Mouse (Mus musculus): ENCODE results near the gene Sacm1l. TPM values are rescaled to one million over a fixed set of nuclear protein-coding genes. Genes with fewer than 3 reads are reported as not detected.

Gene Sacm1l
- polyA plus RNA-seq, 1 experiment, result 58.0 TPM

DNA sequence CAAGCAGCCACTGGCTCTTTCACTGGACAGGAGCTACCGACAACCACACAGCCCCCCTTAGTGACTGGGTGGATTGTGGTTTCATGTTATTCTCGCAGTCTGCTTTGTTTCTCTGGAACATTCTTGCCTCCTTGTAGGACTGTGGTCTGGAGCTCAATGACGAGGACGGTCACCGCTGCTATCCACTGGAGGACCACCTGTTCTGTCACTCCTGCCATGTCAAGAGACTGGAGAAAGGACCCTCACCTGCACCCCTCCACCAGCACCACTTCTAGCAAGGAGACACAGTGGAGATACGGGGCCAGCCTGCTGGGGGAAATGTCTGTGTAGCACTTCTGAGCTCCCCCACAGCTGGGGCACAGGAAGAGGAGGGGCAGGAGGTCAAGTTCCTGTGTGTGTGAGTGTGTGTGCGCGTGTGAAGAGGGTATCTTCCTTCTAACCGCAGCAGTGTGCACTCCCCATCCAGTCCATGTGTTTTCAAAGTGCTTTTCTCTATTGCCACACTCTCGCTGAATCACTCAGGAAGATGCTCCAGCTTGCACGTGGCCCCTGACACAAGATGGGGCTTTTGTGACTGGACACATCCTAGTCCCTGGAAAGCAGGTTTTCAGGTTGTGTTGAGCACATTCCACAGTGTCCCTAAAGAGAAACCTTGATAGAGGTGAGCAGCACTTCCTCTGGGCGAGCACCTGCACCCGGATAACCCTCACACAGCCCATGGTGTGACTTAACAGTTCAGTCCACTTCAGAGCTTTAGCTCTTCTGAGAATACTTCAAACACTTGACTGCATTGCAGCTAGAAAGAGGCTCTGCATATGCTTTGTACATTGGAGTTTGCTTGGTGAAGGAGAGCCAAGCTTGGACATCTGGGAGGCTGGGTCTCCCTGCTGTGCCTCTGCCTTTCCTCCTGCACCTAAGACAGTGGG is 10.3 kb upstream of the Sacm1l start:
- Histone ChIP-seq H3K27ac (ENCODE audit: insufficient read depth, low read length) (peak overlapping the region; percentile 22; the same call in 1 of the 2 replicates), H3K4me1 (ENCODE audit: control insufficient read depth, insufficient read depth, low read length) (no peaks in the 10 kb centered on the region), H3K4me3 (ENCODE audit: insufficient read depth, low read length) (no peak overlapping the region)
- TF ChIP-seq POLR2A (IDR thresholded peaks at IDR 0.05; ENCODE audit: low read depth, low read length) (no peak), CTCF (IDR thresholded peaks at IDR 0.05; ENCODE audit: borderline replicate concordance, insufficient read depth, low read length) (no peak)

DNA sequence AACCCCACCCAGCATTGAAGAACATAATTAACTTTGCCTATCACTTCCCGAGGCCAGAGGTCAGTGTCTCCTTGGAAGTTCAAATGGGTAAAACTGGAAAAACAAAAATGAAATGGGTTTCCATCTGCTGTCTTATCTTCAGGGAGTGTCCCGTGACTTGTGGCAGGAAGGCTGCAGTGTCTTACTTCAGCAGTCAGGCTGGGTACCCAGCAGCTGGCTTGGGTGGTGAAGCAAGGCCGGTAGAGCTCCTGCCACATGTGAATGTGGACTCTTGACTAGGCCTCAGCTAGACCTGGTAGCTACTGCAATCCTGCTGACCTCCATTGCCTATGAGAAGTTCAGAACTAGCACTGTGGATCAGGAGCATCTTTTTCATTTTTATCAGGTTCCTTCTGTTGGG is 8.8 kb upstream of the Sacm1l start:
- H3K4me3 ChIP-seq (ENCODE audit: insufficient read depth, low read length), result no peak overlapping the region
- peaks cover 2% of the 10 kb centered on the region; the same call in 1 of the 2 replicates for H3K4me1 ChIP-seq (ENCODE audit: control insufficient read depth, insufficient read depth, low read length)
- H3K27ac ChIP-seq (ENCODE audit: insufficient read depth, low read length), result no peak overlapping the region
- TF ChIP-seq POLR2A (IDR thresholded peaks at IDR 0.05; ENCODE audit: low read depth, low read length) (no peak), CTCF (IDR thresholded peaks at IDR 0.05; ENCODE audit: borderline replicate concordance, insufficient read depth, low read length) (no peak)

GRCm38 (mm10) chr9:123523676-123524075 is 5.9 kb upstream of the Sacm1l start:
- H3K4me3 ChIP-seq (ENCODE audit: insufficient read depth, low read length), result no peak overlapping the region
- no peak overlapping the region for H3K27ac ChIP-seq (ENCODE audit: insufficient read depth, low read length)
- peaks cover 2% of the 10 kb centered on the region; the same call in 1 of the 2 replicates for H3K4me1 ChIP-seq (ENCODE audit: control insufficient read depth, insufficient read depth, low read length)
- TF ChIP-seq POLR2A (IDR thresholded peaks at IDR 0.05; ENCODE audit: low read depth, low read length) (no peak), CTCF (IDR thresholded peaks at IDR 0.05; ENCODE audit: borderline replicate concordance, insufficient read depth, low read length) (no peak)

- TF ChIP-seq CTCF (IDR thresholded peaks at IDR 0.05; ENCODE audit: borderline replicate concordance, insufficient read depth, low read length) (no peak), POLR2A (IDR thresholded peaks at IDR 0.05; ENCODE audit: low read depth, low read length) (no peak)
- no peak overlapping the region for H3K27ac ChIP-seq (ENCODE audit: insufficient read depth, low read length)
- peaks cover 2% of the 10 kb centered on the region; the same call in 1 of the 2 replicates for H3K4me1 ChIP-seq (ENCODE audit: control insufficient read depth, insufficient read depth, low read length)
- no peak overlapping the region for H3K4me3 ChIP-seq (ENCODE audit: insufficient read depth, low read length)
These were observed 4.5 kb upstream of the Sacm1l start for GRCm38 (mm10) chr9:123525095-123525494.

- Histone ChIP-seq H3K27ac (ENCODE audit: insufficient read depth, low read length) (no peak overlapping the region), H3K4me3 (ENCODE audit: insufficient read depth, low read length) (no peak overlapping the region), H3K4me1 (ENCODE audit: control insufficient read depth, insufficient read depth, low read length) (peaks cover 2% of the 10 kb centered on the region; the same call in 1 of the 2 replicates)
- TF ChIP-seq POLR2A (IDR thresholded peaks at IDR 0.05; ENCODE audit: low read depth, low read length), result no peak
- TF ChIP-seq CTCF (IDR thresholded peaks at IDR 0.05; ENCODE audit: borderline replicate concordance, insufficient read depth, low read length), result no peak
These were observed 3.1 kb upstream of the Sacm1l start for GRCm38 (mm10) chr9:123526502-123526901.

DNA sequence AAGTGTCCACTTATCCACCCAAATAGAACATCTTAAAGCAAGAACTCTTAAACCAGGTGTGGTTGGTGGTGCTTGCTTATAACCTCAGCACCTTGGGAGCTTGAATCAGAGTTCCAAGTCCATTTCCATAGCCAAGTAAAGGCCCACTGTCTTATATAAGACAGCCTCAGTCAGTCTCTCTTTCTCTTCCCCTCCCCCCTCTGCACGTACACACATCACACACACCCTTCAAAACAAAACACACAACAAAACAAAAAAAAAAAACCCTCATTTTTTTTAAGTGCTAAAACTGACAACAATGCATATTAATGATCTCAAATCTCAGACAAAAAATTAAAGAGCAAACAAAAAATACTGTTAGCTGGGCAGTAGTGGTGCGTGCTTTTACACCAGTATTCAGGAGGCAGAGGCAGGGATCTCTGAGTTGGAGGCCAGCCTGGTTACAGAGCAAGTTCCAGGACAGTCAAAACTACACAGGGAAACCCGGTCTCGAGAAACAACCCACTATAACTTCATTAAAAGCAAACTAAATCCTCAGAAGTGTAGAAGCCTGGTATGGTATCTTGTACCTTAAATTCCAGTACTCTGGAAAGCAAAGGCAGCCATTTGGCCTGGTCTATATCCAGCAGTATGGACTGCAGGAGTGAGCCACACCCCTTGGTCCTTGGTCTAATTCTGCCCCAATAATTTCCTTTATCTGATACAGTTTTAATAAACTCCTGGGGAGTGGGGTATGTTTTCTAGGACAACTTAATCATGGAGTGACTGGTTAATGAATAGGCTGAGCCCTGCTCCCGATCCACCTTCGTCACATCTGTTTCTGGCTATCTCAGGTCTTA is 1.3 kb upstream of the Sacm1l start:
- Histone ChIP-seq H3K4me3 (ENCODE audit: insufficient read depth, low read length) (peak overlapping the region; percentile 44), H3K27ac (ENCODE audit: insufficient read depth, low read length) (peak overlapping the region; percentile 73), H3K4me1 (ENCODE audit: control insufficient read depth, insufficient read depth, low read length) (peaks cover 2% of the 10 kb centered on the region; the same call in 1 of the 2 replicates)
- TF ChIP-seq POLR2A (IDR thresholded peaks at IDR 0.05; ENCODE audit: low read depth, low read length), result 0 out of 2 replicates have a peak, but pooled peaks have one; percentile 26
- TF ChIP-seq CTCF (IDR thresholded peaks at IDR 0.05; ENCODE audit: borderline replicate concordance, insufficient read depth, low read length), result no peak

- TF ChIP-seq CTCF (IDR thresholded peaks at IDR 0.05; ENCODE audit: borderline replicate concordance, insufficient read depth, low read length) (no peak), POLR2A (IDR thresholded peaks at IDR 0.05; ENCODE audit: low read depth, low read length) (peak; percentile 46; the same call in 1 of the 2 replicates)
These were observed 648 bp upstream of the Sacm1l start for GRCm38 (mm10) chr9:123528926-123529295.

DNA sequence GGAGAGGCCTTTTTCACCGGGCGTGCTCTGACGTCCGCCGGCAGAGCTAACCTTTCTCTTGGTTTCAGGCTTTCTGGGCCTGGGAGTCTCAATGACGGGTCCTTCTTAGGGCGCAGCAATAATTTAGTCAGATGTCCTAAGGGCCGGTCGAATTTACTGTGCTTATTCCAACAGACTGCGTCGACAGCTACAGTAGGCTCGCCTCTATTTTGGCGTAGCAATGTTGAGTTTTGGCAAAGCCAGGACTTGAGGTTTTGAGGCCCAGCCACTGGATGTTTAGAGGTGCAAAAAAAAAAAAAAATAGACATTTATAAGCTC is 558 bp downstream of the Sacm1l start:
- Histone ChIP-seq H3K4me1 (ENCODE audit: control insufficient read depth, insufficient read depth, low read length) (no peaks in the 10 kb centered on the region), H3K27ac (ENCODE audit: insufficient read depth, low read length) (peak overlapping the region; percentile 69), H3K4me3 (ENCODE audit: insufficient read depth, low read length) (peak overlapping the region; percentile 83)
- TF ChIP-seq POLR2A (IDR thresholded peaks at IDR 0.05; ENCODE audit: low read depth, low read length) (no peak), CTCF (IDR thresholded peaks at IDR 0.05; ENCODE audit: borderline replicate concordance, insufficient read depth, low read length) (no peak)

More at GRCm38 (mm10) chr9:123528926-123529295, 648 bp upstream of the Sacm1l start:
- peak overlapping the region; percentile 73 for H3K27ac ChIP-seq (ENCODE audit: insufficient read depth, low read length)
- peak overlapping the region; percentile 44 for H3K4me3 ChIP-seq (ENCODE audit: insufficient read depth, low read length)
- peaks cover 2% of the 10 kb centered on the region; the same call in 1 of the 2 replicates for H3K4me1 ChIP-seq (ENCODE audit: control insufficient read depth, insufficient read depth, low read length)

GRCm38 (mm10) chr9:123530566-123531130 is 1.1 kb downstream of the Sacm1l start:
- TF ChIP-seq CTCF (IDR thresholded peaks at IDR 0.05; ENCODE audit: borderline replicate concordance, insufficient read depth, low read length) (no peak), POLR2A (IDR thresholded peaks at IDR 0.05; ENCODE audit: low read depth, low read length) (no peak)
- H3K27ac ChIP-seq (ENCODE audit: insufficient read depth, low read length), result peak overlapping the region; percentile 69
- no peaks in the 10 kb centered on the region for H3K4me1 ChIP-seq (ENCODE audit: control insufficient read depth, insufficient read depth, low read length)
- H3K4me3 ChIP-seq (ENCODE audit: insufficient read depth, low read length), result peak overlapping the region; percentile 83
